Mouse (Mus musculus): ENCODE measurements around the gene Clec4d. TPM values are rescaled to one million over a fixed set of nuclear protein-coding genes. Genes with fewer than 3 reads are reported as not detected.
"Not testable (repeated sequence)": the region's sequence is repeated elsewhere in the genome, so short reads cannot be mapped to it uniquely, and the experiment has no call there.

Clec4d gene
- 0.45 and 0.51 TPM in 2 replicates for polyA plus RNA-seq (2015; fragmentation: Nextera tagmentation; extraction: Ambion mirVana)

- DNase-seq (ENCODE audit: low spot score), result no peak
- H3K9me3 ChIP-seq (replicated peaks; ENCODE audit: low read length), result no peaks in the 10 kb centered on the region
- no peaks in the 10 kb centered on the region for H3K27me3 ChIP-seq (ENCODE audit: insufficient read depth, low read length)
- H3K9ac ChIP-seq (ENCODE audit: low read depth, low read length), result no peak within 1 kb of the TSS
- peak; percentile 46; the same call in 1 of the 2 replicates for TF ChIP-seq CTCF (IDR thresholded peaks at IDR 0.05; ENCODE audit: low read depth)
- H3K4me1 ChIP-seq (replicated peaks; ENCODE audit: insufficient read depth, low read length), result no peaks in the 10 kb centered on the region
- H3K36me3 ChIP-seq (ENCODE audit: insufficient read depth, low read length), result no peaks in the 10 kb centered on the region
- no peak for ATAC-seq (replicated peaks; ENCODE audit: low FRiP score, low read depth)
- H3K27ac ChIP-seq, result no peak within 1 kb of the TSS
- 74% methylated on average over 4 of the region's 4 CpGs for WGBS
- H3K4me2 ChIP-seq (ENCODE audit: low read length), result no peak within 1 kb of the TSS
- no peak within 1 kb of the TSS for H3K4me3 ChIP-seq (replicated peaks; ENCODE audit: low read depth, low read length)
These were observed at the start of gene Clec4d for GRCm38 (mm10) chr6:123261555-123262161. TSS of gene Clec4d (plus strand) at chr6:123262111.

- no peaks in the 10 kb centered on the region for H3K9me3 ChIP-seq (replicated peaks; ENCODE audit: low read length)
- no peak overlapping the region for H3K4me2 ChIP-seq (ENCODE audit: low read length)
- no peak overlapping the region for H3K4me3 ChIP-seq (replicated peaks; ENCODE audit: low read depth, low read length)
- ATAC-seq (replicated peaks; ENCODE audit: low FRiP score, low read depth) (no peak), DNase-seq (ENCODE audit: low spot score) (no peak)
- 58% methylated on average over 2 of the region's 2 CpGs for WGBS
- no peaks in the 10 kb centered on the region for H3K4me1 ChIP-seq (replicated peaks; ENCODE audit: insufficient read depth, low read length)
- H3K9ac ChIP-seq (ENCODE audit: low read depth, low read length), result no peak overlapping the region
- H3K27me3 ChIP-seq (ENCODE audit: insufficient read depth, low read length), result no peaks in the 10 kb centered on the region
- no peak overlapping the region for H3K27ac ChIP-seq
- TF ChIP-seq CTCF (IDR thresholded peaks at IDR 0.05; ENCODE audit: low read depth), result no peak
- no peaks in the 10 kb centered on the region for H3K36me3 ChIP-seq (ENCODE audit: insufficient read depth, low read length)
These were observed 34.3 kb upstream of the Clec4d start for GRCm38 (mm10) chr6:123227519-123228166.

GRCm38 (mm10) chr6:123229644-123230043 is 32.3 kb upstream of the Clec4d start, which contains the start of gene Clec4n:
TSS of gene Clec4n (plus strand) at chr6:123229843.
- Histone ChIP-seq H3K4me1 (replicated peaks; ENCODE audit: insufficient read depth, low read length) (no peaks in the 10 kb centered on the region), H3K9me3 (replicated peaks; ENCODE audit: low read length) (no peaks in the 10 kb centered on the region), H3K4me2 (ENCODE audit: low read length) (no peak within 1 kb of the TSS), H3K9ac (ENCODE audit: low read depth, low read length) (no peak within 1 kb of the TSS), H3K27ac (no peak within 1 kb of the TSS), H3K27me3 (ENCODE audit: insufficient read depth, low read length) (no peaks in the 10 kb centered on the region), H3K36me3 (ENCODE audit: insufficient read depth, low read length) (no peaks in the 10 kb centered on the region), H3K4me3 (replicated peaks; ENCODE audit: low read depth, low read length) (no peak within 1 kb of the TSS)
- ATAC-seq (replicated peaks; ENCODE audit: low FRiP score, low read depth) (no peak), DNase-seq (ENCODE audit: low spot score) (no peak)
- WGBS, result 68% methylated on average over 3 of the region's 3 CpGs
- no peak for TF ChIP-seq CTCF (IDR thresholded peaks at IDR 0.05; ENCODE audit: low read depth)

GRCm38 (mm10) chr6:123231149-123231548 is 30.8 kb upstream of the Clec4d start:
- 67% methylated on average over 2 of the region's 2 CpGs for WGBS
- Histone ChIP-seq H3K9me3 (replicated peaks; ENCODE audit: low read length) (no peaks in the 10 kb centered on the region), H3K27me3 (ENCODE audit: insufficient read depth, low read length) (no peaks in the 10 kb centered on the region), H3K4me3 (replicated peaks; ENCODE audit: low read depth, low read length) (no peak overlapping the region), H3K4me2 (ENCODE audit: low read length) (no peak overlapping the region), H3K9ac (ENCODE audit: low read depth, low read length) (no peak overlapping the region), H3K27ac (no peak overlapping the region), H3K4me1 (replicated peaks; ENCODE audit: insufficient read depth, low read length) (no peaks in the 10 kb centered on the region), H3K36me3 (ENCODE audit: insufficient read depth, low read length) (no peaks in the 10 kb centered on the region)
- ATAC-seq (replicated peaks; ENCODE audit: low FRiP score, low read depth), result no peak
- no peak for TF ChIP-seq CTCF (IDR thresholded peaks at IDR 0.05; ENCODE audit: low read depth)
- no peak for DNase-seq (ENCODE audit: low spot score)

- TF ChIP-seq CTCF (IDR thresholded peaks at IDR 0.05; ENCODE audit: low read depth), result no peak
- DNase-seq (ENCODE audit: low spot score) (no peak), ATAC-seq (replicated peaks; ENCODE audit: low FRiP score, low read depth) (no peak)
- Histone ChIP-seq H3K36me3 (ENCODE audit: insufficient read depth, low read length) (no peaks in the 10 kb centered on the region), H3K4me2 (ENCODE audit: low read length) (no peak overlapping the region), H3K9ac (ENCODE audit: low read depth, low read length) (no peak overlapping the region), H3K27me3 (ENCODE audit: insufficient read depth, low read length) (no peaks in the 10 kb centered on the region), H3K4me1 (replicated peaks; ENCODE audit: insufficient read depth, low read length) (no peaks in the 10 kb centered on the region), H3K9me3 (replicated peaks; ENCODE audit: low read length) (no peaks in the 10 kb centered on the region), H3K4me3 (replicated peaks; ENCODE audit: low read depth, low read length) (no peak overlapping the region), H3K27ac (no peak overlapping the region)
These were observed 24.3 kb upstream of the Clec4d start for GRCm38 (mm10) chr6:123237582-123237981.

GRCm38 (mm10) chr6:123244201-123244600 is 17.7 kb upstream of the Clec4d start:
- DNase-seq (ENCODE audit: low spot score), result no peak

GRCm38 (mm10) chr6:123248862-123249261 is 13.0 kb upstream of the Clec4d start:
- DNase-seq (ENCODE audit: low spot score); H3K9ac ChIP-seq (ENCODE audit: low read depth, low read length); H3K36me3 ChIP-seq (ENCODE audit: insufficient read depth, low read length); H3K9me3 ChIP-seq (replicated peaks; ENCODE audit: low read length); H3K27me3 ChIP-seq (ENCODE audit: insufficient read depth, low read length); ATAC-seq (replicated peaks; ENCODE audit: low FRiP score, low read depth); H3K4me2 ChIP-seq (ENCODE audit: low read length); H3K4me1 ChIP-seq (replicated peaks; ENCODE audit: insufficient read depth, low read length); H3K27ac ChIP-seq; H3K4me3 ChIP-seq (replicated peaks; ENCODE audit: low read depth, low read length): not testable (repeated sequence)
- WGBS, result 84% methylated on average over 2 of the region's 2 CpGs

More at GRCm38 (mm10) chr6:123244201-123244600, 17.7 kb upstream of the Clec4d start:
- Histone ChIP-seq H3K9me3 (replicated peaks; ENCODE audit: low read length) (no peaks in the 10 kb centered on the region), H3K4me1 (replicated peaks; ENCODE audit: insufficient read depth, low read length) (no peaks in the 10 kb centered on the region), H3K9ac (ENCODE audit: low read depth, low read length) (no peak overlapping the region), H3K27me3 (ENCODE audit: insufficient read depth, low read length) (no peaks in the 10 kb centered on the region), H3K4me3 (replicated peaks; ENCODE audit: low read depth, low read length) (no peak overlapping the region), H3K27ac (no peak overlapping the region), H3K4me2 (ENCODE audit: low read length) (no peak overlapping the region), H3K36me3 (ENCODE audit: insufficient read depth, low read length) (no peaks in the 10 kb centered on the region)
- 86% methylated on average over 5 of the region's 5 CpGs for WGBS
- ATAC-seq (replicated peaks; ENCODE audit: low FRiP score, low read depth), result no peak
- no peak for TF ChIP-seq CTCF (IDR thresholded peaks at IDR 0.05; ENCODE audit: low read depth)

All from kidney, postnatal 0 days (tissue).